Mouse (Mus musculus): ENCODE results near the gene Gad1. TPM values are rescaled to one million over a fixed set of nuclear protein-coding genes. Genes with fewer than 3 reads are reported as not detected.

The Gad1 gene
- polyA plus RNA-seq, 1 experiment from 2014 or later = 0.71 TPM

DNA sequence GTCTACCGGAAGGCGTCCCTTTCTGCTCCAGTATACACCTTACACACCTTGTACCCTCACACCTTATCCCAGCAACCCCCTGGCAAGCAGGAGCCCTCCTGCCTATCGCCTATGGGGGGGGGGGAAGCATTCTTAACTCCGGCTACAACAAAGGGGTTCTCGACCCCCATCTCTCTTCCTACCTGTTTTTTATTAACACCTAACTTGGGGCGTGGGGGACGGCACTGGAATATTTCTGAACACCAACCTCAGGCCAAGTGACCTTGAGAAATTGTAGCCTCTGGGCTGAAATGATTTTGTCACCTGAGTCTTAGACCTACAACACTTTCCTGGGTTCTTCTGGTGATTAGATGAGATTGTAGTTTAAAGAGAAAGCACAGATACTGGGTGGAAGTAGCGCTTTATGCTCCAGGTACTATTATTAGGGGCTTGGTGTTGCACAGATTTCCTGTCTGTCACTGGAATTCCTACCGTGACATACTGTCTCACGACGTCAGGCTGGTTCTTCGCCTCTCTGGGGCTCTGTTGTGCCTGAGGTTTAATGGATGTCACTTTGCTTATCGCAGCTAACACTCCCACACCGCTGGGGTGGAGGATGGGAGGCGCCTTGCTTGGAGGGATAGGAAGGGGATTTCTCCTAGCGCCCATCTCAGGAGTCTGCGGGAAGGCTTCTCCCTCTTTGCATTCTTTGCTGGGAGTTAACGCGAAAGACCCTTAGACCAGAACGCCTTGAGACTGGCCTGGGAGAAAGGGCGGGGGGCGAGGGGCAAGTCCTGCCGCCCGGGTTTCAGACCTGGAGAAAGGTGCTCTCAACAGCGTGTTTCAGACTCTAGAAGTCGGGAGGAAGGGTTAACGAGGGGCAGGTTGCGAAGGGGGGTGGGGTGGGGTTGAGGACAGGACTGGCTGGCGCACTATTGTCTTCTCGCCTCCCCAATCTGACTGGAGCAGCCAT, 13.1 kb downstream of the Gad1 start:
- H3K9ac ChIP-seq = no peak overlapping the region
- H3K4me1 ChIP-seq = peaks cover 72% of the 10 kb centered on the region
- 0 out of 2 replicates have a peak overlapping the region, but pooled peaks have one; percentile 21 for H3K4me2 ChIP-seq (replicated peaks)
- no peaks in the 10 kb centered on the region for H3K36me3 ChIP-seq
- no peak for ATAC-seq (ENCODE audit: insufficient number of reproducible peaks, low FRiP score, low TSS enrichment, low read depth)
- peaks cover 97% of the 10 kb centered on the region for H3K27me3 ChIP-seq
- H3K9me3 ChIP-seq (replicated peaks) = no peaks in the 10 kb centered on the region
- no peak overlapping the region for H3K27ac ChIP-seq (replicated peaks)
- 5% methylated on average over 30 of the region's 30 CpGs for WGBS
- H3K4me3 ChIP-seq (replicated peaks) = 0 out of 2 replicates have a peak overlapping the region, but pooled peaks have one; percentile 3

DNA sequence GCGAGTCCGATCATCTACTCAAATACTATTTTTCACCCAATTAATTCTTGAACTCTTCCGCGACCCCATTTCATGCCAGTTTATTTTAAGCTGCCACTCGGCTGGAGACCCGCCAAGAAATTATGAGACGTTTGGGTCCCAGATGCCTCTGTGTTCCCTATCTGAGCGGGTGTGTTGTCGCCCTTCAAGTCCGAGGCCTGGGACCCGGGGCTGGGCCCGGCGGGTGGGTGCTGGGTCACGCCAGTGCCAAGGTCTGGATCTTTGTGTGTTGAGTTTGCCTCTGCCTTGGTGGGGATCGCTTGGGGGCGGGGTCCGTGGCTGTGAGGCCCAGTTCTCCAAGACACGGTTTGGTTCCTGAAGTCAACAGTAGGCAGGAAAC, 13.7 kb downstream of the Gad1 start:
- no peak overlapping the region for H3K27ac ChIP-seq (replicated peaks)
- H3K27me3 ChIP-seq = peaks cover 97% of the 10 kb centered on the region
- 2% methylated on average over 18 of the region's 18 CpGs for WGBS
- no peak overlapping the region for H3K9ac ChIP-seq
- H3K36me3 ChIP-seq = no peaks in the 10 kb centered on the region
- H3K4me3 ChIP-seq (replicated peaks) = 0 out of 2 replicates have a peak overlapping the region, but pooled peaks have one; percentile 3
- peaks cover 66% of the 10 kb centered on the region for H3K4me1 ChIP-seq
- no peaks in the 10 kb centered on the region for H3K9me3 ChIP-seq (replicated peaks)
- peak overlapping the region; percentile 21; the same call in 1 of the 2 replicates for H3K4me2 ChIP-seq (replicated peaks)
- ATAC-seq (ENCODE audit: insufficient number of reproducible peaks, low FRiP score, low TSS enrichment, low read depth) = no peak

DNA sequence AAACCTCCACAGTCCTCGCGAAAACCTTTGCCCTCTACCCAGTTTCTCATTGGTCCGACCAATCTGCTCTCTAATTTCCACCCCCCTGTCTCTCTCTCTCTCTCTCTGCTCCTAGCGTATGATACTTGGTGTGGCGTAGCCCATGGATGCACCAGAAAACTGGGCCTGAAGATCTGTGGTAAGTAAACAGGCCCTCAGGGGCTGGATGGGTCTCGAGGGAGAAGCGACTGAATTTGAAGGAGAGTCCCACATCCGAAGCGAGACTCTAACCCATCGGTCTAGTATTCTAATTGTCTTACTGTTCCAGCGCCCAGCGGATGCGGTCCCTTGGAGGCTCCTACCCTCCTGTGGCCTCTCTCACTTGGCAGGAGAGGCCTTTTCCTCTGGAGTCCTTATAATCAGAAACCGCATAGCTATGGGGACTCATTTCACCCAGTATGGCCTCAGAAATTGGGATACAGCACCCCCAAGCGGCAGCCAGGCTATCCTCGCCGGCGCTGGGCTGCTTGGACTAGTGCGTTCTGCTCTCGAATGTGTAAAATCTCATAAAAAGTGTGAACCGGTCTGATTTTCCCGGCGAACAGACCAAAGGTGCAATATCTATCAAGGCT, 14.3 kb downstream of the Gad1 start:
- Histone ChIP-seq H3K4me1 (peaks cover 62% of the 10 kb centered on the region), H3K4me2 (replicated peaks) (peak overlapping the region; percentile 21; the same call in 1 of the 2 replicates), H3K36me3 (no peaks in the 10 kb centered on the region), H3K27me3 (peaks cover 96% of the 10 kb centered on the region), H3K9me3 (replicated peaks) (no peaks in the 10 kb centered on the region), H3K9ac (no peak overlapping the region), H3K27ac (replicated peaks) (no peak overlapping the region), H3K4me3 (replicated peaks) (no peak overlapping the region)
- 7% methylated on average over 23 of the region's 23 CpGs for WGBS
- no peak for ATAC-seq (ENCODE audit: insufficient number of reproducible peaks, low FRiP score, low TSS enrichment, low read depth)

DNA sequence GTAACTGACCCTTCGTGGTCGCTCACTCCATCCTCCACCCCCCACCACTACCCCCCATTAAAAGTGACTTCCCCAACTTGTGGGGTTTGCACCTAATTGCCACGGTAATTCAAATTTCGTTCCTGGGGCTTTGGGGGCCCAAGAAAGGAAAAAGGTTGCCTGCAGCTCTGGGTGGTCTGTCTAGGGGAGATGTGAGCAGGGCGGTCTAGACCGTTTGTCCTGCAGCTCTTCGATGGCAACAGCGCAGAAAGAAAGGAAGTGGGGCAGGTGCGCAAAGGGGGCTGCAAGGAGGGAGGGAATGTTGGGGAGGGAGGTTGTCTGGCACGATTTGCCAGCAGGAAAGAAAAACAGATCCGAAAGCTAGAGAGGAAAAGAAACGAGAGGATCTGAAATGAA, 14.8 kb downstream of the Gad1 start:
- H3K4me2 ChIP-seq (replicated peaks) = peak overlapping the region; percentile 48
- peaks cover 96% of the 10 kb centered on the region for H3K27me3 ChIP-seq
- no peaks in the 10 kb centered on the region for H3K36me3 ChIP-seq
- ATAC-seq (ENCODE audit: insufficient number of reproducible peaks, low FRiP score, low TSS enrichment, low read depth) = no peak
- H3K27ac ChIP-seq (replicated peaks) = no peak overlapping the region
- peaks cover 57% of the 10 kb centered on the region for H3K4me1 ChIP-seq
- peak overlapping the region; percentile 32 for H3K4me3 ChIP-seq (replicated peaks)
- H3K9me3 ChIP-seq (replicated peaks) = no peaks in the 10 kb centered on the region
- no peak overlapping the region for H3K9ac ChIP-seq
- 4% methylated on average over 12 of the region's 12 CpGs for WGBS

DNA sequence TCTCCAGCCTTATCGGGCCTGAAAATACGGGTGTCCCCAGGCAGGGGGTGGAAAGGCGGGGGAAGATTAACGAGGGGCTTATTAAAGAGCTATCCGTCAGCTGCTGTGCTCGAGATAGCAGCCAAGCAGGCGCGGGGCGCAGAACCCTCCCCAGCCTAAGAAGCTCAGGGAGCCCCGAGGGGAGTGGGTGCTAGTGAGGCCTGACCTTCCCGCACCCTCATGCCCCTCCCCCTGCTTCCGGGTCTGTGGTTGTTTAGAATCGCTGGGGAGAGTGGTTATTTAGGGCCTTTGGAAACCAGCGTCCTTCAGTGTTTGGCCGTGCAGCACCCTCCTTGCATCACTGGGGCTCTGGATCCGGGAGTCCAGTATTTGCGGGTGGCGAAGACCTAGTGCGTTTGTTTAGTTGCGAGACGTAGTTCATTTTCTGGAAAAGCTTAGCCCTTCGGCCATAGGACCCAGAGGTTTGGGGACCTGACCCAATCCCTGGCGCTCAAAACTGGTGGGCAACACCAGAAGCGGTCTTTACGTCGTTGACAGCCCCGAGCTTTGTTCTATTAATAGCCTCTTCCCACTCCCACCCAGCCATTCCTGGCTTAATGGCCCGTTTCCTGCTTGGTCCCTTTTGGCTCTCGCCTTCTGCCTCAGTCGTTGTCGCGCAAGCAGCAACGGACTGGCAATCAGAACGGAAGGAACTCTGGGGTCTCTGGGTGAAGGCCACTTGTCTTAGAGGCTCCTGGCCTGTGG, 15.5 kb downstream of the Gad1 start:
- H3K27ac ChIP-seq (replicated peaks) = no peak overlapping the region
- ATAC-seq (ENCODE audit: insufficient number of reproducible peaks, low FRiP score, low TSS enrichment, low read depth) = no peak
- no peaks in the 10 kb centered on the region for H3K36me3 ChIP-seq
- peak overlapping the region; percentile 48 for H3K4me2 ChIP-seq (replicated peaks)
- no peaks in the 10 kb centered on the region for H3K9me3 ChIP-seq (replicated peaks)
- peaks cover 50% of the 10 kb centered on the region for H3K4me1 ChIP-seq
- H3K9ac ChIP-seq = no peak overlapping the region
- WGBS = 3% methylated on average over 34 of the region's 34 CpGs
- peak overlapping the region; percentile 32 for H3K4me3 ChIP-seq (replicated peaks)
- peaks cover 93% of the 10 kb centered on the region for H3K27me3 ChIP-seq

DNA sequence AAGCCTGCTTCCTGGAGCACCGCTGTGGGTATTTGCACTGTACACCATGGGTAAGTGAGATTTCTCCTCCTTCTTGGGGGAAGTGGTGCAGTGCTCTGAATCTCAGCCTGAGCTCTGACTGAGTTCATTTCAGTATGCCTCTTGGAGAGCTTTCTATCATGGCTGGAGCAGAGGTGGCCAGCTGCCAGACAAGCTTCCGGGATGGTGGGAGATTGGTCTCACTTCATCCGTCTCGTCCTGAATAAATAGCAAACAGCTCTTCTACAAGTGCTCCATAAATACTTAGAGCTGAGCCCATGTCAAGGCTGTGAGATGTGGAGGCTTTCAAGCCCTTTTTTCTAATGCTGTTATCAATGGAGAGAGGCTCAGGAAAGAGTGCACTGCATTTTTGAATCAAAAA, 18.8 kb downstream of the Gad1 start:
- Histone ChIP-seq H3K9me3 (replicated peaks) (no peaks in the 10 kb centered on the region), H3K4me1 (peaks cover 25% of the 10 kb centered on the region), H3K27me3 (peaks cover 64% of the 10 kb centered on the region), H3K4me3 (replicated peaks) (no peak overlapping the region), H3K9ac (no peak overlapping the region), H3K36me3 (no peaks in the 10 kb centered on the region), H3K27ac (replicated peaks) (no peak overlapping the region), H3K4me2 (replicated peaks) (no peak overlapping the region)
- WGBS = 57% methylated on average over 4 of the region's 4 CpGs
- no peak for ATAC-seq (ENCODE audit: insufficient number of reproducible peaks, low FRiP score, low TSS enrichment, low read depth)

DNA sequence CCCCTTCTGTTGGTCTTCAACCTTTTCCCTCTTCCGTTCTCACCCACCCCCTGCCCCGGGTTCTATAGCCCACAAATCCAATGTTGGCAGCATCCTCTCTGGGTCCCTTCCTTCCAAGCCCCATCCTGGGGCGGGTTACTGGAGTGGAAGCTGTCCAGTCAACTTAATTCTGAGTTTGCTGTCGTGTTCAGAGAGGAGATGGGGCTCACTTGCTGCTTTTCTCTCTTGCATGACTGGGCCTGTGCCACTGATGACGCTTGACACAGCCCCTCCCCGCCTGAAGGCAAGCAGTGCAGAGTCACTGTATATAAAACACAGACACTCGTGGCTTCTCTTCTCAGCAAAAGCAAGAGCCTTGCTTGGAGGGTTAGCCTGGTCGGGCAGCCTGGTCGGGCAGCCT, 19.4 kb downstream of the Gad1 start:
- 37% methylated on average over 9 of the region's 9 CpGs for WGBS
- no peak overlapping the region for H3K27ac ChIP-seq (replicated peaks)
- no peak overlapping the region for H3K9ac ChIP-seq
- peaks cover 59% of the 10 kb centered on the region for H3K27me3 ChIP-seq
- ATAC-seq (ENCODE audit: insufficient number of reproducible peaks, low FRiP score, low TSS enrichment, low read depth) = no peak
- H3K4me3 ChIP-seq (replicated peaks) = no peak overlapping the region
- no peaks in the 10 kb centered on the region for H3K36me3 ChIP-seq
- no peak overlapping the region for H3K4me2 ChIP-seq (replicated peaks)
- peaks cover 20% of the 10 kb centered on the region for H3K4me1 ChIP-seq
- H3K9me3 ChIP-seq (replicated peaks) = no peaks in the 10 kb centered on the region

DNA sequence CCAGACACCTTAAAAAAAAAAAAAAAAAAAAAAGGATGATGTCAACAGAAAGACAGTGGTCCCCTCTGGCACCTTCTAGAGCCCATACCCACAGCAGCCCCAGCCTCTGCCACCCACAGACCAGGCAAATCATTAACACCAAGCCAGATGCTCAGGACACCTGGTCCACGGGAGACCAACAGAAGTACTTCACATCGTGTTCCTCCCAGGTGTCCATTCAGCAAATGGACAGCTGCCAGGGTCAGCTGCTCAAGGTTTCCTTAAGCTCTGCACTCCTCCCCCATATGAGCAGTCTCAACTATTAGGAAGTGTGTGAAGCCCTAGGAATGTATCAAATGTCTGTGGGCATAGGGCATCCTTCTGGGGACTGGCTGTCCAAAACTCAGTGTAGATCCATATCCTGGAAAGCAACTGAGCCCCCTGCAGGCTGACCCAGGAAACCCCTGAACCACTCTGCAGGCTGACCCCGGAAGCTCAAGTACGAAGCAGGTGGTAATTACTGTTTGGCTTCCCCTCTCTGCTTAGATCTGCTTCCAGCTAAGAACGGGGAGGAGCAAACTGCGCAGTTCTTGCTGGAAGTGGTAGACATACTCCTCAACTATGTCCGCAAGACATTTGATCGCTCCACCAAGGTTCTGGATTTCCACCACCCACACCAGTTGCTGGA, 20.8 kb downstream of the Gad1 start:
- Histone ChIP-seq H3K27ac (replicated peaks) (no peak overlapping the region), H3K4me3 (replicated peaks) (no peak overlapping the region), H3K9ac (no peak overlapping the region), H3K4me1 (peaks cover 5% of the 10 kb centered on the region), H3K4me2 (replicated peaks) (no peak overlapping the region), H3K9me3 (replicated peaks) (no peaks in the 10 kb centered on the region), H3K36me3 (no peaks in the 10 kb centered on the region), H3K27me3 (peaks cover 46% of the 10 kb centered on the region)
- WGBS = 68% methylated on average over 8 of the region's 8 CpGs
- ATAC-seq (ENCODE audit: insufficient number of reproducible peaks, low FRiP score, low TSS enrichment, low read depth) = no peak

DNA sequence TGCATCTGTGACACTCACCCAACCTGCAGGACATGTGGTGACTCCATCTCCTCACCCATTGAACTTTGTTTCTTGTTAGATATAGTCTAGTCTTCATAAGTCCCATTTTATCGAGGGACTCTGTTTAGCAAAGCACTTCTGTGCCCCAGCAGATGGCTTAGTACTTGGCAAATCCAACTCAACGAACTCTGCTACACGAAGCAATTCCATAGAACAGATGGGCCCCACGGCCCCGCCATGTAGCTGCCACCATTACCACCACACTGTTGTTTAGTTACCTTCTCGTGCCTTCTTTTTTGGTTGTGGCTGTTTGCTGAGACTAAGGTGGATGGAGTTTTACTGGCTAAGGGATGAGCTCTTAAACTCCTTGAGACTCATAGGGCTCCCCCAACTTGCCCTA, 35.3 kb downstream of the Gad1 start:
- H3K4me3 ChIP-seq (replicated peaks) = no peak overlapping the region
- WGBS = 88% methylated on average over 6 of the region's 6 CpGs
- no peak overlapping the region for H3K9ac ChIP-seq
- no peak for ATAC-seq (ENCODE audit: insufficient number of reproducible peaks, low FRiP score, low TSS enrichment, low read depth)
- no peaks in the 10 kb centered on the region for H3K9me3 ChIP-seq (replicated peaks)
- H3K4me1 ChIP-seq = no peaks in the 10 kb centered on the region
- H3K27me3 ChIP-seq = no peaks in the 10 kb centered on the region
- no peaks in the 10 kb centered on the region for H3K36me3 ChIP-seq
- H3K4me2 ChIP-seq (replicated peaks) = no peak overlapping the region
- H3K27ac ChIP-seq (replicated peaks) = no peak overlapping the region

DNA sequence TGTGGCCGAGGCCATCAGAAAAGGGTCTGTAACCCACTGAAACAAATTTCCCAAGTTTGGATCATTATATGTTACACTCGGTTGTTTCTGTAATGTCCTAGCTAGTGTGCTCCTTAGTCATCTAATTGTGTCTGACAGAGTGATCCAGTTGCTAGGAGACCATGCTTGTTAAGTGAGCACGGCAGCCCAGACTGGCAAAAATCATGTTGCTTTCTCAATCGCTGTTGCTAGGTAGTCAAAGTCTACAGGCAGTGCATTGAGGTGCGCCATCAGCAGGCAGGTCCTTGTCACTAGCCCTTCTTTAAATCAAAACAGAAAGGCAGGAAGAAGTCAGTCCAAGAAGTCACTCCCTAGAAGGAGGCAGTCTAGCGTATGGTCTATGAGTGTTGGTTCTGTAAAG, 39.6 kb downstream of the Gad1 start:
- Histone ChIP-seq H3K27ac (replicated peaks) (no peak overlapping the region), H3K27me3 (no peaks in the 10 kb centered on the region), H3K9ac (no peak overlapping the region), H3K4me3 (replicated peaks) (no peak overlapping the region), H3K36me3 (no peaks in the 10 kb centered on the region), H3K9me3 (replicated peaks) (no peaks in the 10 kb centered on the region), H3K4me1 (no peaks in the 10 kb centered on the region), H3K4me2 (replicated peaks) (no peak overlapping the region)
- 58% methylated on average over 6 of the region's 6 CpGs for WGBS
- no peak for ATAC-seq (ENCODE audit: insufficient number of reproducible peaks, low FRiP score, low TSS enrichment, low read depth)

DNA sequence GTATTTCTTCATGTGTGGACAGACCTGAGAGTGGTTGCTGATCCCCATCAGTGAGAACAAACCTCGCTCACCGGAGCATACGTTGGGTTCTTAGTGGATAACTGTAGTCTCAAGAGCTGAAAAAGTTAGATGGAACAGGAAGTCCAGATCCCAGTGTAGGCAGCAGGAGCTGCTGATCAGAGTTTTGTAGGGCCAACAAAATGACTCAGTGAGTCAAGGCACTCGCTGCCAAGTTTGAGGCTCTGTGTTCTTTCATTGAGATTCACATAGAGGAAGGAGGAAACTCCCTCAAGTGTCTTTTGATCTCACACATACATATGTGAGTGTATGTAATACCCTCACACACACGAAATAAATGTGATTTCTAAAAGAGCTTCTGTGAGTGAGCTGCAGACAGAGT, 40.8 kb downstream of the Gad1 start:
- 83% methylated on average over 5 of the region's 5 CpGs for WGBS
- Histone ChIP-seq H3K4me2 (replicated peaks) (no peak overlapping the region), H3K27ac (replicated peaks) (no peak overlapping the region), H3K9me3 (replicated peaks) (no peaks in the 10 kb centered on the region), H3K4me3 (replicated peaks) (no peak overlapping the region), H3K36me3 (no peaks in the 10 kb centered on the region), H3K4me1 (no peaks in the 10 kb centered on the region), H3K27me3 (no peaks in the 10 kb centered on the region), H3K9ac (no peak overlapping the region)
- no peak for ATAC-seq (ENCODE audit: insufficient number of reproducible peaks, low FRiP score, low TSS enrichment, low read depth)

Measured in embryonic facial prominence, embryonic 15.5 days (tissue).